Mouse (Mus musculus): ENCODE data around the gene Kif13a.
A peak's percentile ranks its signal among the peaks of the same experiment; 100 is the strongest.

The Kif13a gene

DNA sequence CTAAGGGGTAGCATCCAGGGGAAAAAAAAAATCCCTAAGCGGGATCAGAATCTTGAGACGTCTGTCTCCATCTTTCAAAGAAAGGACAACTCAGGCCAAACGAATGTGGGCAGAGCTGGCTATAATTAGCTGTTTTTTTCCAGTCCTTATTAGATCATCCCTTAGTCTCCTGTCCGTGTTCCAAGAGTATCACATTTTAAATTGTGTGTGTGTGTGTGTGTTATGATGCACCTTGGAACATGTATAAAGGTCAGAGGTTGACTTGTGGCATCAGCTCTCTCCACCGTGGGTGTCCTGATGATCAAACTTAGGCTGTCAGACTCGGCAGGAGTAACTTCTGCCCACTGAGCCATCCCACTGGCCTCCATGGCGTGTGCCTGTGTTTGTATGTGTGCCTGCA lies 190.2 kb downstream of the Kif13a start:
- no peak for ATAC-seq (ENCODE audit: insufficient number of reproducible peaks, low FRiP score, low TSS enrichment)

GRCm38 (mm10) chr13:46737482-46737881 lies 192.2 kb downstream of the Kif13a start:
- ATAC-seq (ENCODE audit: insufficient number of reproducible peaks, low FRiP score, low TSS enrichment): no peak

DNA sequence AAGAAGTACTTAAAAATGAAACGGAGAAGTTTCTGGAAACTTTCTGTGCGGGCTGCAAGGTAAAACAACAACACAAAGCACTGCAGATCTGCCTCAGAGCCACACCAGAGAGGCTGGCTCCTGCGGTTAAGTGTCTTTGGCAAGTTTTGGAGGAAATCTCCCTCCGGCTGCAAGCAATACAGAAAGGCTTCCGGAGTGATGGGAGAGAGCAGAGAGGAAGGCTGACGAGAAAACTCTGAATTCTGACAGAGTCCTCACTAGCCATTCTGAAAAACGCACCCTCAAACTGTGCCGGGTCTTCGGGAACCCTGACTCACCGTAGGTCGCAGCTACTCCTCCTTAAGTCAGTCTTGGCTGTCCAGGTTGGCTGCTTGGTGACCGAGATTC lies 193.2 kb downstream of the Kif13a start:
- ATAC-seq (ENCODE audit: insufficient number of reproducible peaks, low FRiP score, low TSS enrichment): no peak

- 0 out of 2 replicates have a peak, but pooled peaks have one; percentile 36 for ATAC-seq (ENCODE audit: insufficient number of reproducible peaks, low FRiP score, low TSS enrichment)
Observed at GRCm38 (mm10) chr13:46735808-46736478, 193.7 kb downstream of the Kif13a start.

DNA sequence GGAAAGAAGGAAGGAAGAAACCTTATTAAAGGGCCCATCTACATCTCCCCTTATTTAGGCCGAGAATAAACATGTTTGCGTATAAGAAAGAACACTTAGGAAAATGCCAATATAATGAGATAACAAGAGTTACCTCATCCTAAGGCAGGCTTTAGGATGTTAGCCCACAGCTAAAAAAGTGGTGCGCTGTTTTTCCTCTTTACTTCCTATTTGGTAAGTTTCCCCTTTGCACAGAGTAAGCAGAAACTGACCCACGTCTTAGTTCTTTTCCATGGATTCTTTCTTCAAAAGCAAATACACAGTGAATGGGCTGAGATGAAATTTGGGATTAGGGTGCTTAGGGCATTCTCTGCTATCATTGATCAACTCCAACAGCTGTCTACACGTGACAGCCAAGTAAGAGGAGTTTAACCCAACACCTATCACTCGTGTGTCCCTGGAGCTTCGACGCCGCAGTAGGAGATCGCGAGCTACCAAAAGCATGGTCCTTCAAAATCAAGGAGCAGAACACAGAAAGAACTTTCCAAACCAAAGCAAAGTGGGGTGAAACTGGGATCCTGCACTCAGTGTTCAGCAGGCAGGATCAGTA lies 194.4 kb downstream of the Kif13a start:
- ATAC-seq (ENCODE audit: insufficient number of reproducible peaks, low FRiP score, low TSS enrichment): no peak

DNA sequence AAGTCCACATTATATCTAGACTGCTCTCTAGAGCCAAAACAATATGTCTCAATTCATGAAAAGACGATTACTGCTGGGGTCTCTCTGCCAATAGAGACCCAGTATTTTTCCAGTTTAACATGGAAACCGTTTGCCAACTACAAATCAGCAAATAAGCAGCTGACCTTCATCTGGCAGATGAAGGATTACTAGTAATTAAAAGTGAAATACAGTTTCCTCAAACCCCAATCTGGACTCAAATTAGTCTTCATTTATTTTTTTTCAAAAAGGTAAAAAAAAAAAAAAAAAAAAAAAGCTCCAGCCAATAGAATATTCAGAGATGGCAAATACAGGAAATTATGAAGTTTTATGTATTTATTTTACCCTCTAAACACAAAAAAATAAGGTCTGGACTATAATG lies 199.7 kb downstream of the Kif13a start:
- no peak for ATAC-seq (ENCODE audit: insufficient number of reproducible peaks, low FRiP score, low TSS enrichment)

GRCm38 (mm10) chr13:46728411-46728810 lies 201.3 kb downstream of the Kif13a start:
- no peak for ATAC-seq (ENCODE audit: insufficient number of reproducible peaks, low FRiP score, low TSS enrichment)

- peak; percentile 96 for ATAC-seq (ENCODE audit: insufficient number of reproducible peaks, low FRiP score, low TSS enrichment)
Observed at GRCm38 (mm10) chr13:46727837-46728268, 201.8 kb downstream of the Kif13a start, which contains the start of gene Nup153. Nup153 (minus strand) TSS chr13:46727940.

GRCm38 (mm10) chr13:46727038-46727836 lies 202.4 kb downstream of the Kif13a start:
- ATAC-seq (ENCODE audit: insufficient number of reproducible peaks, low FRiP score, low TSS enrichment): peak; percentile 68

DNA sequence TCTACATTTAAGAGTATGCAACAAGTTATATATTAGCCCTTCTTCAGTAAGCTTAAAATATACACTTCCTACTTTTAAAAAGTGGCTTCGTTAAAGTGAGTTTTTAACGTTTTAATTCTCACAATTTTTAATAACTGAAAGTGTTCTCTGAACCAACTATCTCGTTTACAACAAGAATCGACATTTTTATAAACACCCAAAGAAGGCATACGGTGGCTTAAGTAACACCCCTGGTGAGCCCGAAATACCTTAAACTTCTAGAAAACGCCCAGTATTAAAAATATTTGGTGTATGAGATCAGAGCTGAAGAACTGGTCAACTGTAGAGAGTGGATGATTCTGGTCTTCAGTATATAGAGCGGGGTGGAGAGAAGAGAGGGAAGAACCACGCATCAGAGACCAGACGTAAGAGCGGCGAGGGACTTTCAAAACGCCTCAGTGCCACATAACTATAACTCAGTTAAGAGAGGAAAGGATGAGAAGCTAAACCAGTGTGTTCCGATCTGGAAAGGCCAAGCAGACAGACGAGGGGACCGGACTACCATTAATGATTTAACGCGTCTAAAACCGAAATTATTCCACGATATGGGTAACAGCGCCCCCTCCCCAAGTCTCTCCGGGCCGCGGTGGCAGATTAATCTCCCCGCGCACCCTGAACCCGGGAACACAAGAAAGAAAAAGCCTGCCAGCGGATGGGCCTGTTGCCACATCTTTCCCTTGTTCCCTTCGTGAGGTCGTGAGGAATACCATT lies 203.2 kb downstream of the Kif13a start:
- no peak for ATAC-seq (ENCODE audit: insufficient number of reproducible peaks, low FRiP score, low TSS enrichment)

DNA sequence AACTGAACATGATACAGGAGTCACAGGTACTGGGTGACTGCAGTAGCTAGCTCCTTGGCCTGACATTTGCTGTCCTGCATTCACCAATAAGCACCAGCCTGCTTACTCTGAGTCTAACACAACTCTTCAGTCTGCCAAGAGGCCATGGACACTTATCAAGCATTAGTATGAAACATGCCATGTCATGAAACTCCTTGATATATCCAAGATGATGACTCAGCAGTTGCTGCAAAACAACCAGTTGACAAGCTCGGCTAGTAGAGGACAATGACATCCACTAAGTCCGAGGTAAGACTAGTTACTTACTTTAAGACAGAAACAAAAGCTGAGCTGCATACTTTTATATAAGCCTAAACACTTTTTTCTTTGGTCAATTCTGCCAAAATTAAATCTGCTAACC lies 204.4 kb downstream of the Kif13a start:
- no peak for ATAC-seq (ENCODE audit: insufficient number of reproducible peaks, low FRiP score, low TSS enrichment)

DNA sequence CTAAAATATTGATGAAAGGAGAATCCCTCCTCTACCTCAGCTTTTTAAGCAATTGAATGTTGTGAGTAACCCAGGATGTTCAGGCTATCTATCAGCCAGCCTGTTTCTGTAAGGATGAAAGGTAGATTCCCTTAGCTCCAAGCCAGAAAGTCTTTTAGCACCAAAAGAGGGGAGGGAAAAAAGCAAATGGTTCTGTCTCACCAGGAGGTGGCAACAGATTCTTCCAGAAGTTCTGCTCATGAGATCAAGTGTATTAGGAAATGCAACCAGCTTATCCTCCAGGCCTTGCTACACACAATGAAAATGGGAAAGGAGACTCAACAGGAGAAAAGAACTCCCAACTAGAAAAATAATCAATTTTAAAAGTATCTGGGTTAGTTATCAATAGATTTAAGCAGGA lies 205.3 kb downstream of the Kif13a start:
- ATAC-seq (ENCODE audit: insufficient number of reproducible peaks, low FRiP score, low TSS enrichment): no peak

DNA sequence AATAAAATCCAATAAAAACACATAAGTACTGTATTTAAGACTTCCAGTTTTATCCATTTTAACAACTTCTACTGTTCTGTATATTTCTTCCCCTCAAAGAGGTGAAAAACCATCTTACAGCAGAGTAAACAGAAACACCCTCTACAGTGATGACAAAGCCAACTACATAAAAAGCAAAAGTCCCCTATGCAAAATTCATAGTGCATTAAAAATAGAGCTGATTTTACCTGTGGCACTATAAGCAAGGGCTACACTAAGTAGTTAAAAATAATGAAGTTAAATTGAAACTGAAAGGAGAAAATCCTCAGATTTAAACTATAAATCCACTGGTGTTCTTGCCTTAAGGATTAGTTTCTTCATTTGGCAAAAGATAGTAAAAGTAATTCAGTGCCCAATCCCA lies 208.7 kb downstream of the Kif13a start:
- no peak for ATAC-seq (ENCODE audit: insufficient number of reproducible peaks, low FRiP score, low TSS enrichment)

DNA sequence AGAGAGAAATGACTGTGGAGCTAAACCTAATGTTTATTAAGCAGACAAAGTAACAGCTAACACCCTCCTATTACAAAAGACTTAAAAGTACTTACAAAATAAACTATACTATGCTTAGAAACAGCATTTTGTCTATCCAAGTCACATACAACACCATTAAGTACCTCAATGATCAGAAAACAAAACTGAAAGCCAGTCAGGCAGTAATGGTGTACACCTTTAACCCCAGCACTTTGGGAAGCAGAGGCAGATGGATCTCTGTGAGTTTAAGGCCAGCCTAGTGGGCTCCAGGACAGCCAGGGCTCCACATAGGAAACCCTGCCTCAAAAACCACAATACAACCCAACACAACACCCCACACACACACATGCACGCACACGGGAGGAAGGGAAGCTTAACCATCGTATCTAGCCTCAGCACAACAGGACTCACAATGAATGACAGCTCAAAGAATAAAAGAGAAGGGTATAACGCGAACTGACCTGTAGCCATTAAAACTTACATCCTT lies 210.7 kb downstream of the Kif13a start:
- ATAC-seq (ENCODE audit: insufficient number of reproducible peaks, low FRiP score, low TSS enrichment): no peak

GRCm38 (mm10) chr13:46715976-46716639 lies 213.6 kb downstream of the Kif13a start:
- no peak for ATAC-seq (ENCODE audit: insufficient number of reproducible peaks, low FRiP score, low TSS enrichment)

DNA sequence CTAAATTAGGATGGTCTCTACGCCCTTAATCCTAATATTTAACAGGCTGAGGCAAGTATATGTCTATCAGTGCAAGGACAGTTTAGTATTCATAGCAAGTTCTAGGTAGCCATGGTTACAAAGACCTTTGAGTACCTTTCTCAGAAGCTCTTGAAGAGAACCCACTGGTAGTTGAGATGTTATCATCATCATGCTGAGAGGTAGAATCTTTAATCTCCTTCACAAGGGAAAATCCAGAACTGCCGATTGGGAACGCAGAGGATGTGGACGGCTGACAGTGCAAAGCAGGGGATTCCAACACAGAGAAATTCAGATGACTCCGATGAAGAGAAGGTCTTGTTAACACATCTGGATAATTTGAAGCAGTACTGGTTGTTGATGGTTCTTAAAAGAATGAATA lies 216.2 kb downstream of the Kif13a start:
- ATAC-seq (ENCODE audit: insufficient number of reproducible peaks, low FRiP score, low TSS enrichment): no peak

- no peak for ATAC-seq (ENCODE audit: insufficient number of reproducible peaks, low FRiP score, low TSS enrichment)
Observed at GRCm38 (mm10) chr13:46703138-46703537, 226.5 kb downstream of the Kif13a start.

GRCm38 (mm10) chr13:46701486-46701885 lies 228.2 kb downstream of the Kif13a start:
- no peak for ATAC-seq (ENCODE audit: insufficient number of reproducible peaks, low FRiP score, low TSS enrichment)

DNA sequence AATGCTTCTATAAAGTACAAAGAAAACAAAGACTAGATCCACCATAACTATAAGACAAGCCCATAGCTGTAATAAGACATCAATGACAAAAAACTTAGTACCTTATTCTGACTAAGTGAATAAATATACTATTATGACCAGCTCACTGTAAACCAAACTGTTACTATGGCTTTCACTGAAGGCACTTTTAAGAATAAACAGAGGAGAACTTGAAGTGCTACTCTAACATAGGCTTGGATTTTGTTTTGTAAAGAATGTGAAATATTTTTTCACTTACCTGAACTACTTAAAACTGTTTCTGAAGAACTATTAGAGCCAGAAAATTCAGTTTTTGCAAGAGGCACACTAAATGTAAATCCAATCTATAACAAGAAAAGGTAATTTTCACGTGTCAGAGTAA lies 230.3 kb downstream of the Kif13a start:
- ATAC-seq (ENCODE audit: insufficient number of reproducible peaks, low FRiP score, low TSS enrichment): no peak

Measured in cerebellum, adult (tissue).